Mouse (Mus musculus) bone marrow, adult 2 months (tissue): ENCODE measurements at regions not wholly inside any gene's neighbourhood (a gene's known extent, or its start where the extent isn't known, plus 50 kb on each side); places are given as distances from the start of the nearest gene placed in this dataset.

Source experiments
- H3K27ac ChIP-seq: fragments of 200-500 bp; 2 replicates; pipeline ENCODE4 v1.5.1; 2012; ENCODE audit warnings: low read depth, mild to moderate bottlenecking, control low read depth, inconsistent platforms, low read length; ENCODE audit not compliant: control insufficient read depth, poor library complexity, insufficient read depth
- H3K4me1 ChIP-seq: fragments of 200-500 bp; 2 replicates; pipeline ENCODE4 v1.6.1; 2011; ENCODE audit warnings: low read length; ENCODE audit not compliant: control insufficient read depth, insufficient read depth
- H3K4me3 ChIP-seq: fragments of 200-500 bp; replicated peaks from 2 replicates; pipeline ENCODE3; 2011; ENCODE audit warnings: mild to moderate bottlenecking, low read depth, low read length, control low read depth; ENCODE audit not compliant: control insufficient read depth
- CTCF ChIP-seq: fragments of 200-500 bp; IDR thresholded peaks from 2 replicates; pipeline ENCODE4 v1.5.1; 2011; ENCODE audit warnings: low read length, control low read depth; ENCODE audit not compliant: control insufficient read depth, insufficient read depth
- POLR2A ChIP-seq: fragments of 200-500 bp; IDR thresholded peaks from 2 replicates; pipeline ENCODE4 v1.6.1; 2011; ENCODE audit warnings: low read depth, mild to moderate bottlenecking, control low read depth, low read length, borderline replicate concordance; ENCODE audit not compliant: control insufficient read depth
- WGBS: fragments of 180-500 bp; shearing (Covaris S2); methylation state at CpG from one replicate; pipeline ENCODE4 v1.1.7; 2018; 5-methylcytosine and 5-hydroxymethylcytosine counted together

DNA sequence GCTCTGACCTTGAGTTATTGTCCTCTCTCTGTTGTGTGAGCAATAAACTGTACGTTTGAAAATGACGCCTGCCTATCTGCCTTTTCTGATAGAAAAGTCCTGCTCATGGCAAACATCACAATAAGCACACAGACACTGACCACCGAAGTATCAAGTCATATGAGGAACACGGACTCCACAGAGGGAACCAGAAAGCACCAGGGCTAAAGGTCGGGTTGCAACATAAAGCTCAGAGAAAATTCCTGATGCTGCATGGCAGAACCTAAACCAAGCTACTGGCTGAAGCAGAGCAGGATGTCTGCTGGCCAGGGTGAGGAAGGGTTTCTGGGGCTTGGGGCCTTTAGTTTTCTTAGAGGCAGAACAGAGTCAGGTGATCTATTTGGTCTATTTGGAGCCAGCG lies 94.5 kb upstream of the Elovl6 start:
- WGBS = 77% methylated on average over 6 of the region's 6 CpGs
- TF ChIP-seq CTCF = no peak
- TF ChIP-seq POLR2A = no peak
- Histone ChIP-seq H3K4me1 (no peaks in the 10 kb centered on the region), H3K4me3 (no peak overlapping the region), H3K27ac (no peak overlapping the region)

DNA sequence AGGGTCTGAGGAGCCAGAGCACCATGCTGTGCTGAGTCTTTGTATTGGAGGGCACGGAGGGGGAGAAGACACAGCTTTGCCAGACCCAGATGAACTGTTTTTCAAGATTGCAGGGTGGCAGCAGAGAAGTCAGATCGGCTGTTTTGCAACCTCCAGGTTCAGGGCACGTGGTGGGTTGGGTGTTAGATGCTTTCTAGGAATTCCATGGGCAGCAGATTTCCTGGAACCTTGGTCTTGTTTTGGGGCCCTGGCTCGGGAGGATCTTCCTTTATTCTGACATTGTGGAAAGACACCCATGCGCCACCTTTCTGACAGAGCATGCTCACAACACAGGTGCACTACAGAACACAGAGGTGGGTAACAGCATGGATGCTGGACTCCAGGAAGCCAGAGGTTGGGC lies 89.4 kb upstream of the Elovl6 start:
- WGBS = 64% methylated on average over 5 of the region's 5 CpGs
- H3K27ac ChIP-seq = no peak overlapping the region
- H3K4me3 ChIP-seq = no peak overlapping the region
- TF ChIP-seq POLR2A = no peak
- no peak for TF ChIP-seq CTCF
- H3K4me1 ChIP-seq = no peaks in the 10 kb centered on the region

DNA sequence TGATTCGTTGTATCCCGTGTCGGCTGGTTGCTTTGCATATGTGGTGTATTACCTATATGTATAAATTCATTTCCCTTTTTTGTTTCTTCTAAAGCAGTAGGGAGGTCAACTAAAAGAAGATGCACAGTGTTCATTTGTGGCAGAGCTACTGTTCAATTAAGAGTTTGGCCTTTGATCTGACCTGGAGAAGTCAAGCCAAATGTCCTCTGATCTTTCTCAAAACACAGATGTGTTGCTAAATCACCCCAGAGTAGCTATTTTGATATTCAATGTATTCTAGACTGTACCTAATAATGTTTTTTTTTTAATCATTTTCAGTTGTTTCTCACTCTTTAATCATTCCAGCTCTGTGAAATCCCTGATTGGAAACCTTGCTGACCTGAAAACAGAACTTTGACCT lies 87.9 kb upstream of the Elovl6 start:
- no peak for TF ChIP-seq POLR2A
- TF ChIP-seq CTCF = no peak
- no peak overlapping the region for H3K27ac ChIP-seq
- 81% methylated on average over 3 of the region's 3 CpGs for WGBS
- H3K4me1 ChIP-seq = no peaks in the 10 kb centered on the region
- no peak overlapping the region for H3K4me3 ChIP-seq

DNA sequence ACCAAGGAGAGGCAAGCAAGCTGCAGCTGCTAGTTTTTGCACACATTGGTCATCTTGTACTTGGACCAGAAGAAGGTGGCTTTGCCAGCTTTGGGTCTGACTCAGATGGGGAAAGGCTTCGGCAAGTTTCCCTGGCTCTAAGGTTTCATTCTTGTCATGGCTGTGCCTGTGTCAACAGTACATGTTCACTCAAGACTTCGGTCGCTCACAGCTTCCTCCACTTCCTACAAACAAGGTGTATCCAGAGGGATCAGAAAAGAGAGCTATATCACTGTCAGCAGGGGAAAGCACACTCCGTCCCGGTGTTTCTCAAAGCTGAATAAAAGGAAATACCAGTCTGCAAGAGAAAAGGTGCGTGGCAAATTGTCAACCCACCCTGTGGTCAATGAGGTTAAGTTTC lies 86.2 kb upstream of the Elovl6 start:
- Histone ChIP-seq H3K27ac (no peak overlapping the region), H3K4me3 (no peak overlapping the region), H3K4me1 (no peaks in the 10 kb centered on the region)
- 84% methylated on average over 6 of the region's 6 CpGs for WGBS
- TF ChIP-seq POLR2A (no peak), CTCF (no peak)

DNA sequence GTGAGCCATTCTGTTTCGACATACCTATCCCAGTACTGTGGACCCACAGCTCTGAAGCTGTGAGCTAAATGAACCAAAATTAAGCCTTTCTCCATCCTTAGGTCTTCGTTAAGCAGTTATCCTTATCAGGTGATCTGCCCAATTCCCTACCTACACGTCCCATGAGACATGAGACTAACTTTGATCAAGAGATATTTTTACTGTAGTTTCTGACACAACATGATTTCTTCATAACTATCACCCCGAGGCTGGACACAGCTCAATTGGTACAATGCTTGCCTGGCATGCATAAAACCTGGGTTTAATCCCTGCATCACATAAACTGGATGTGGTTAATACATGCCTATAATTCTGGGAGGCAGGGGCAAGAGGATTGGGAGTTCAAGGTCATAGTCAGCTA lies 82.2 kb upstream of the Elovl6 start:
- TF ChIP-seq CTCF (no peak), POLR2A (no peak)
- Histone ChIP-seq H3K4me1 (no peaks in the 10 kb centered on the region), H3K4me3 (no peak overlapping the region), H3K27ac (no peak overlapping the region)
- WGBS = 67% methylated on average over 4 of the region's 4 CpGs

DNA sequence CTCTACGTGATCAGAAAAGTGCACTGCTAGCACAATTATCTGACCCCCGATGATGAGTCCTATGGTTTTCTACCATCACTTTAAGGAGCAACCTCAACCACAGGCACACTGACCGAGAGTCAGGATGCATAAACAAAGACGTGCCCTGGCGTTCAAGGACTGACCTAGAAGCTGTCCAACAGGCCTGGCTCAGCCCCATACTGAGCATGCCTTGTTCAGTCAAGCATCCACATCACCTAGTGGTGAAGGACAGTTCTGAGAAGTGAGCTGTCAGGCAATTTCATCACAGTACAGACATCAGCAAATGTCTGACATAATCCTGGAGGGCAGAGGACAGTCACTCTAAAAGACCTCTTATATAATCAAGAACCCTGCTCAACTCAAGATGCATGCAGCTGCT lies 81.5 kb upstream of the Elovl6 start:
- Histone ChIP-seq H3K27ac (no peak overlapping the region), H3K4me1 (no peaks in the 10 kb centered on the region), H3K4me3 (no peak overlapping the region)
- TF ChIP-seq POLR2A (no peak), CTCF (no peak)
- WGBS = 79% methylated on average over 5 of the region's 5 CpGs

DNA sequence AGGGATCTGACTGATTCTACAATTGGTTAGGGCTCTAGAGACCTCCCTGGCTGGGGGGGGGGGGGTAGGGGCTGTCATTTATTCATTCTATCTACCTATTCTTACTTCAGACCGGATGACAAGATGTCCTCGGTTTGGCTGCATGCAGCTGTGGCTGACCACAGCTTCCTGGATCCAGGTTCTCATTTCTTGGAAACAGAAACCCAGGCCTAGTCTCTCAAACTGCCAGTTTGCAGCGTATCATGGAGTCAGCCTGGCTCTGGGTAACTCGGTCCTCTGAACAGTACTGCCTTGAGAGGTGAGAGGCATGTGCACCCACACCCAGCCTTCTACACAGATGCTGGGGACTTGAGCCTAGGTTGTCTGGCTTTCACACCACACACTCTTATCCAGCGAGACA lies 62.1 kb upstream of the Elovl6 start:
- WGBS = 13% methylated on average over 5 of the region's 5 CpGs
- 0 out of 2 replicates have a peak overlapping the region, but pooled peaks have one; percentile 6 for H3K27ac ChIP-seq
- H3K4me1 ChIP-seq = peaks cover 3% of the 10 kb centered on the region
- TF ChIP-seq CTCF = no peak
- no peak for TF ChIP-seq POLR2A
- H3K4me3 ChIP-seq = no peak overlapping the region

DNA sequence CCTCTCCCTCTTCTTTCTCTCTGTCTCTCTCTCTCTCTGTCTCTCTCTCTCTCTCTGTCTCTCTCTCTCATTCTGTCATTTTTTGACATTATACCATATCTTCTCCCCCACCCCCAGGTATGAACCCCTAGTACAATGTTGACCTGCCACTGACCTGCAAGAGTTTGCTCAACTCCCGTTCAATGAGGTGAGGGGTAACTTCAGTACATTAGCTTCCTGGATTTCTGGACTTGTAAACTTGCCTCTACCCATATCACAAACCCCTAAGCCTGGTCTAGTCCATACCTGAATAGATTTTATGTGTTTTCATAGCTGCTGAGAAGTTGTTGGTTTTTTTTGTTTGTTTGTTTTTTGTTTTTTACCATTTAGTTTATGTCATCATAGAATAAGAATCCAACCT lies 60.8 kb upstream of the Elovl6 start:
- WGBS = 23% methylated on average over 1 of the region's 1 CpGs
- H3K4me3 ChIP-seq = no peak overlapping the region
- peaks cover 3% of the 10 kb centered on the region for H3K4me1 ChIP-seq
- H3K27ac ChIP-seq = no peak overlapping the region
- no peak for TF ChIP-seq CTCF
- no peak for TF ChIP-seq POLR2A

DNA sequence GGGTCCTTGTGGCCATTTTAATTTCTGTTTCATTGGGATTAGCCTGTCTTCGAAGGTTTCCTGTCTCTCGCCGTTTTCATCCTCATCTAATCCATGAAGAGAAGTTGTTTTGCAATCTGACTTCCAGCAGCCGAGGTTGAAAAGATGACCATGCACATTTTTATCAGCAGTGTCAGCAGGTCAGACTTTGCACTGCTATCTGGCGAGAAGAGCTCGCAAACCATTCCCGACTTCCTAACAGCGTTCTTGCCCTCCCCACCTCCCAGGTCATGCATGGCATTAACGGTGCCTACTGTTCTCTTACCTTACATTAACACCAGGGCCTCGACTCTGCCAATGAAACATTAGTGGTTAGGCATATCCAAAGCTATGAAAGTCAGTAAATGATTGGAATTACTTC lies 60.1 kb upstream of the Elovl6 start:
- 24% methylated on average over 10 of the region's 10 CpGs for WGBS
- H3K4me1 ChIP-seq = peaks cover 3% of the 10 kb centered on the region
- no peak overlapping the region for H3K4me3 ChIP-seq
- TF ChIP-seq POLR2A = no peak
- no peak for TF ChIP-seq CTCF
- H3K27ac ChIP-seq = no peak overlapping the region
